In genomic region chr5:73008230-73008629, GRCm38 (mm10) we compare ENCODE assay signal across 15 mouse cellular contexts. TPM values are rescaled to one million over a fixed set of nuclear protein-coding genes. Genes with fewer than 3 reads are reported as not detected.
DNase-seq lines count a peak whose midpoint lies in the region; ATAC-seq and TF ChIP-seq lines count a peak whose summit lies in the region.
"Not testable (repeated sequence)": the region's sequence is repeated elsewhere in the genome, so short reads cannot be mapped to it uniquely, and the experiment has no call there.
"Had no signal": no experiment of that assay in that cellular context is flagged by ENCODE, and none has a peak within 500 bp of the region (broad histone marks: within the 10 kb centered on the region; RNA-seq: fewer than 3 reads in every experiment).

No protein-coding gene starts in this region.

- not testable (repeated sequence) for TF ChIP-seq EP300 in CH12.LX (IDR thresholded peaks at IDR 0.05; ENCODE audit: low read length); heart, postnatal 0 days (IDR thresholded peaks at IDR 0.05; ENCODE audit: low read depth)

- in situ Hi-C loops in CH12.LX (cut with MboI; ENCODE audit: low pct_ligation_motif_present, low pct_unique_long_range_greater_than_20kb, low sequenced_read_pairs) = not testable (repeated sequence)

- not testable (repeated sequence) for H3K9me3 ChIP-seq in CH12.LX (replicated peaks; ENCODE audit: low read length); heart, postnatal 0 days (replicated peaks; ENCODE audit: control insufficient read depth, low read length)

- H3K36me3 ChIP-seq in CH12.LX (replicated peaks in 1 of 2; ENCODE audit: control insufficient read depth in 1 of 2, insufficient read depth in 1 of 2, low read length in 1 of 2); heart, postnatal 0 days (replicated peaks; ENCODE audit: control insufficient read depth, insufficient read depth, low read length); testis, adult 2 months (ENCODE audit: control insufficient read depth, insufficient read depth, low read length): not testable (repeated sequence)

- TF ChIP-seq RAD21 in CH12.LX (IDR thresholded peaks at IDR 0.05; ENCODE audit: low read depth, low read length) = peak; percentile 17

- not testable (repeated sequence) for H3K79me2 ChIP-seq in CH12.LX (replicated peaks; ENCODE audit: control insufficient read depth, extremely low read depth, insufficient read depth, poor library complexity, severe bottlenecking)

- not testable (repeated sequence) for H3K27ac ChIP-seq in CH12.LX (ENCODE audit: insufficient read depth, low read depth); heart, postnatal 0 days (ENCODE audit: low read depth); testis, adult 2 months (ENCODE audit: control insufficient read depth, insufficient read depth, low read depth, low read length)

- peak; percentile 49 for ATAC-seq in activated CD4-positive, CD25-positive, alpha-beta regulatory T cell, adult 4 months
- ATAC-seq in heart, postnatal 0 days (ENCODE audit: insufficient read depth, low read depth) = not testable (repeated sequence)

- peak overlapping the region; percentile 21; the same call in 1 of the 2 replicates for H3K4me2 ChIP-seq in CH12.LX (ENCODE audit: insufficient read depth, low read depth, poor library complexity, severe bottlenecking)
- not testable (repeated sequence) for H3K4me2 ChIP-seq in heart, postnatal 0 days (ENCODE audit: low read depth, low read length)

- not testable (repeated sequence) for TF ChIP-seq POLR2A in CH12.LX (IDR thresholded peaks at IDR 0.05; ENCODE audit: low read depth, low read length); lung, adult 2 months (IDR thresholded peaks at IDR 0.05; ENCODE audit: borderline replicate concordance, extremely low read depth, low read depth, low read length); testis, adult 2 months (IDR thresholded peaks at IDR 0.05; ENCODE audit: control insufficient read depth, low read depth, low read length)

- dilution Hi-C loops in CH12.LX (cut with MboI; ENCODE audit: extremely low pct_ligation_motif_present, extremely low pct_unique_long_range_greater_than_20kb, low sequenced_read_pairs) = not testable (repeated sequence)

- not testable (repeated sequence) for DNase-seq in CH12.LX (ENCODE audit: extremely low read depth); heart, postnatal 0 days (ENCODE audit: low spot score)
- DNase-seq in embryo, embryonic 10 days (ENCODE audit: low spot score) = peak; percentile 21
- DNase-seq in kidney, adult 18-20 months = peak; percentile 27
- DNase-seq in lung, adult 2 months = peak; percentile 19
- peak; percentile 24 for DNase-seq in naive thymus-derived CD4-positive, alpha-beta T cell, adult 2 months (ENCODE audit: low read depth)

- H3K9ac ChIP-seq in CH12.LX (ENCODE audit: insufficient read depth, low read depth); heart, postnatal 0 days (replicated peaks; ENCODE audit: low read depth, low read length): not testable (repeated sequence)

- WGBS in heart, postnatal 0 days = 39% methylated on average over 8 of the region's 8 CpGs
- WGBS in lung, adult 2 months = 35% methylated on average over 8 of the region's 8 CpGs

- not testable (repeated sequence) for H3K4me3 ChIP-seq in CH12.LX (replicated peaks in 1 of 3; ENCODE audit: low read depth in 2 of 3, low read length in 2 of 3, poor library complexity in 1 of 3); heart, postnatal 0 days (ENCODE audit: low read depth, low read length); lung, adult 2 months (replicated peaks; ENCODE audit: extremely low read depth, low read depth, low read length); testis, adult 2 months (ENCODE audit: control insufficient read depth, low read depth, low read length)

- H3K4me1 ChIP-seq in CH12.LX (ENCODE audit: control insufficient read depth in 1 of 2, insufficient read depth in 2 of 2); heart, postnatal 0 days (ENCODE audit: control insufficient read depth, insufficient read depth); lung, adult 2 months (ENCODE audit: control insufficient read depth, insufficient read depth, low read length); testis, adult 2 months (ENCODE audit: control insufficient read depth, insufficient read depth, low read length): not testable (repeated sequence)

- not testable (repeated sequence) for H3K27me3 ChIP-seq in CH12.LX (replicated peaks); testis, adult 2 months (ENCODE audit: control insufficient read depth, insufficient read depth, low read length)
- H3K27me3 ChIP-seq in heart, postnatal 0 days (ENCODE audit: control insufficient read depth, insufficient read depth, low read length) = peaks cover 22% of the 10 kb centered on the region

- peak in 1 of 2 experiments; percentile 48; a peak in 2 of 4 replicates for TF ChIP-seq CTCF in CH12.LX (conservative IDR thresholded peaks at IDR 0.05 in 1 of 2, IDR thresholded peaks at IDR 0.05 in 1 of 2; ENCODE audit: low read depth in 2 of 2, low read length in 2 of 2)
- TF ChIP-seq CTCF in heart, postnatal 0 days (IDR thresholded peaks at IDR 0.05; ENCODE audit: low read depth) = peak; percentile 31
- TF ChIP-seq CTCF in lung, adult 2 months (IDR thresholded peaks at IDR 0.05; ENCODE audit: insufficient read depth, low read length) = peak; percentile 49; the same call in 1 of the 2 replicates
- TF ChIP-seq CTCF in testis, adult 2 months (IDR thresholded peaks at IDR 0.05; ENCODE audit: control insufficient read depth, insufficient read depth, insufficient replicate concordance, low read depth, low read length) = peak; percentile 24; the same call in 1 of the 2 replicates

RNA-seq across cellular contexts. Expression of gene Slc10a4, which starts 1.5 kb away (rescaled TPM):
- total RNA-seq in CH12.LX (2012; rRNA removed) (not detected in 2 replicates), CH12.LX (2014; rRNA removed) (not detected in 2 replicates)
- polyA plus RNA-seq in CH12.LX (2012; ENCODE audit: insufficient read length, low read depth) = not detected in 2 replicates
- polyA plus RNA-seq in activated CD4-positive, CD25-positive, alpha-beta regulatory T cell, adult 4 months (2017; shearing (Covaris generic)) = not detected
- total RNA-seq in heart, postnatal 0 days (2014; rRNA removed; ENCODE audit: low replicate concordance) = not detected in 2 replicates
- polyA plus RNA-seq in heart, postnatal 0 days (2015; fragmentation: Nextera tagmentation; extraction: Ambion mirVana) = 0.19 TPM in 2 replicates
- polyA plus RNA-seq in lung, adult 2 months (2012; rRNA removed) = 0.12 and 0.17 TPM in 2 replicates
- 0.09 and 0.10 TPM in 2 replicates for polyA plus RNA-seq in testis, adult 2 months (2012; rRNA removed)
- total RNA-seq: heart, postnatal 10 days had no signal
- polyA plus RNA-seq: macrophage had no signal

RNA-seq across cellular contexts. Expression of gene Gm10135, which starts 33.7 kb away (rescaled TPM):
- total RNA-seq in CH12.LX (2012; rRNA removed) (not detected in 2 replicates), CH12.LX (2014; rRNA removed) (not detected in 2 replicates)
- not detected in 2 replicates for polyA plus RNA-seq in CH12.LX (2012; ENCODE audit: insufficient read length, low read depth)
- polyA plus RNA-seq in activated CD4-positive, CD25-positive, alpha-beta regulatory T cell, adult 4 months (2017; shearing (Covaris generic)) = not detected
- not detected in 2 replicates for total RNA-seq in heart, postnatal 0 days (2014; rRNA removed; ENCODE audit: low replicate concordance)
- not detected in 2 replicates for polyA plus RNA-seq in heart, postnatal 0 days (2015; fragmentation: Nextera tagmentation; extraction: Ambion mirVana)
- not detected in 2 replicates for polyA plus RNA-seq in lung, adult 2 months (2012; rRNA removed)
- polyA plus RNA-seq in testis, adult 2 months (2012; rRNA removed) = not detected in 2 replicates
- total RNA-seq: adrenal gland, postnatal 25 days; gastrocnemius, postnatal 36 days; heart, postnatal 10 days; left cerebral cortex, adult 8-10 months had no signal
- polyA plus RNA-seq: limb, embryonic 14.5 days; macrophage; stomach, embryonic 16.5 days had no signal
